Mouse (Mus musculus) heart, adult 2 months (tissue): Measurements from ENCODE around the gene Stra6.

Experiments used
- CTCF ChIP-seq: fragments of 200-600 bp; IDR thresholded peaks from 2 replicates; pipeline ENCODE4 v1.8.1; 2022; ENCODE audit warnings: antibody characterized with exemption, mild to moderate bottlenecking, moderate library complexity
- POLR2A ChIP-seq: fragments of 200-500 bp; IDR thresholded peaks from 2 replicates; pipeline ENCODE4 v1.6.1; 2011; ENCODE audit warnings: mild to moderate bottlenecking, low read depth, low read length, control low read depth; ENCODE audit not compliant: insufficient read depth

GRCm38 (mm10) chr9:58169426-58169825, 105.8 kb downstream of the Stra6 start:
- TF ChIP-seq POLR2A: no peak
- TF ChIP-seq CTCF: no peak
